Mouse (Mus musculus): ENCODE measurements around the gene Entr1. TPM values are rescaled to one million over a fixed set of nuclear protein-coding genes. Genes with fewer than 3 reads are reported as not detected.

Gene Entr1
- 100 to 1,000 TPM; 140 to 141 TPM for total RNA-seq (2021)
- long read RNA-seq, transcript Entr1-201 (9 exons, 2,031 nt), result minor isoform, 6 of 189 reads
- long read RNA-seq, transcript Entr1-208 (2 exons, 672 nt), result minor isoform, 5 of 189 reads
- long read RNA-seq, transcript Entr1-213 (2 exons, 806 nt), result minor isoform, 5 of 189 reads
- long read RNA-seq, transcript Entr1-202 (8 exons, 1,955 nt), result major isoform, 9 of 189 reads
- long read RNA-seq, partial matches to known transcripts, result 9 of 189 reads
- long read RNA-seq, other reads (novel, unspliced or antisense), result 154 of 189 reads

- peak; percentile 86 for DNase-seq (ENCODE audit: low spot score in 2 of 2)
Observed at GRCm38 (mm10) chr2:26389154-26389690, at the start of gene Entr1, which contains the start of gene Pmpca. Gene Entr1 (minus strand): TSS chr2:26389316. Gene Pmpca (plus strand): TSS chr2:26389339.

- DNase-seq (ENCODE audit: low spot score in 2 of 2), result no peak
Observed at GRCm38 (mm10) chr2:26438373-26438772, 49.3 kb upstream of the Entr1 start.

GRCm38 (mm10) chr2:26437221-26437620, 48.1 kb upstream of the Entr1 start:
- DNase-seq (ENCODE audit: low spot score in 2 of 2), result peak; percentile 45 to 72

GRCm38 (mm10) chr2:26434791-26435572, 45.9 kb upstream of the Entr1 start:
- no peak for DNase-seq (ENCODE audit: low spot score in 2 of 2)

- no peak for DNase-seq (ENCODE audit: low spot score in 2 of 2)
Observed at GRCm38 (mm10) chr2:26429851-26430250, 40.7 kb upstream of the Entr1 start.

GRCm38 (mm10) chr2:26424541-26424940, 35.4 kb upstream of the Entr1 start:
- DNase-seq (ENCODE audit: low spot score in 2 of 2), result no peak

- no peak for DNase-seq (ENCODE audit: low spot score in 2 of 2)
Observed at GRCm38 (mm10) chr2:26423086-26423485, 34.0 kb upstream of the Entr1 start.

GRCm38 (mm10) chr2:26421969-26422368, 32.9 kb upstream of the Entr1 start:
- no peak for DNase-seq (ENCODE audit: low spot score in 2 of 2)

- no peak for DNase-seq (ENCODE audit: low spot score in 2 of 2)
Observed at GRCm38 (mm10) chr2:26418120-26418519, 29.0 kb upstream of the Entr1 start.

GRCm38 (mm10) chr2:26417066-26417465, 27.9 kb upstream of the Entr1 start:
- no peak for DNase-seq (ENCODE audit: low spot score in 2 of 2)

- no peak for DNase-seq (ENCODE audit: low spot score in 2 of 2)
Observed at GRCm38 (mm10) chr2:26410931-26411411, 21.9 kb upstream of the Entr1 start.

GRCm38 (mm10) chr2:26410091-26410490, 21.0 kb upstream of the Entr1 start:
- no peak for DNase-seq (ENCODE audit: low spot score in 2 of 2)

GRCm38 (mm10) chr2:26409362-26409761, 20.2 kb upstream of the Entr1 start:
- no peak for DNase-seq (ENCODE audit: low spot score in 2 of 2)

- DNase-seq (ENCODE audit: low spot score in 2 of 2), result peak; percentile 91 to 96
Observed at GRCm38 (mm10) chr2:26408515-26409356, 19.6 kb upstream of the Entr1 start, which contains the start of gene Inpp5e. Gene Inpp5e (minus strand): TSS chr2:26409203.

GRCm38 (mm10) chr2:26403306-26403705, 14.2 kb upstream of the Entr1 start:
- no peak for DNase-seq (ENCODE audit: low spot score in 2 of 2)

GRCm38 (mm10) chr2:26402265-26402664, 13.1 kb upstream of the Entr1 start:
- DNase-seq (ENCODE audit: low spot score in 2 of 2), result peak in 1 of 2 experiments; percentile 40

GRCm38 (mm10) chr2:26401023-26401422, 11.9 kb upstream of the Entr1 start:
- DNase-seq (ENCODE audit: low spot score in 2 of 2), result no peak

GRCm38 (mm10) chr2:26400296-26400695, 11.2 kb upstream of the Entr1 start:
- DNase-seq (ENCODE audit: low spot score in 2 of 2), result no peak

- DNase-seq (ENCODE audit: low spot score in 2 of 2), result no peak
Observed at GRCm38 (mm10) chr2:26399647-26400046, 10.5 kb upstream of the Entr1 start.

GRCm38 (mm10) chr2:26398978-26399377, 9.9 kb upstream of the Entr1 start:
- DNase-seq (ENCODE audit: low spot score in 2 of 2), result no peak

GRCm38 (mm10) chr2:26391617-26392016, 2.5 kb upstream of the Entr1 start:
- no peak for DNase-seq (ENCODE audit: low spot score in 2 of 2)

Data from layer of hippocampus, adult 18-20 months (tissue).